Mouse (Mus musculus) cortical plate, adult 2 months (tissue): ENCODE results near the gene Bricd5. TPM values are rescaled to one million over a fixed set of nuclear protein-coding genes. Genes with fewer than 3 reads are reported as not detected.
"Not testable (repeated sequence)": the region's sequence is repeated elsewhere in the genome, so short reads cannot be mapped to it uniquely, and the experiment has no call there.

Experiments used
- H3K27ac ChIP-seq: fragments of 200-500 bp; 2 replicates; pipeline ENCODE4 v1.5.1; 2012; ENCODE audit warnings: low read length, control low read depth, inconsistent platforms; ENCODE audit not compliant: insufficient read depth
- H3K4me1 ChIP-seq: fragments of 200-500 bp; 2 replicates; pipeline ENCODE4 v1.6.1; 2011; ENCODE audit warnings: low read length; ENCODE audit not compliant: control insufficient read depth, insufficient read depth
- H3K4me3 ChIP-seq: fragments of 200-500 bp; 2 replicates; pipeline ENCODE4 v1.5.1; 2011; ENCODE audit warnings: mild to moderate bottlenecking, low read length, control low read depth; ENCODE audit not compliant: insufficient read depth
- CTCF ChIP-seq: fragments of 200-500 bp; IDR thresholded peaks from 2 replicates; pipeline ENCODE4 v1.5.1; 2011; ENCODE audit warnings: mild to moderate bottlenecking, control low read depth, low read length; ENCODE audit not compliant: insufficient read depth; ENCODE audit errors: extremely low read depth
- POLR2A ChIP-seq: fragments of 200-500 bp; IDR thresholded peaks from 2 replicates; pipeline ENCODE4 v1.6.1; 2011; ENCODE audit warnings: mild to moderate bottlenecking, low read length, control low read depth; ENCODE audit not compliant: insufficient read depth; ENCODE audit errors: extremely low read depth
- polyA plus RNA-seq: library from polyadenylated mRNA; depleted of rRNA; stranded (reverse); fragments of >200 nt; gene quantifications from 2 replicates; pipeline ENCODE4 v1.2.3, GENCODE M21; 2012; rRNA removed

Bricd5 gene
- polyA plus RNA-seq = 1.1 and 1.4 TPM in 2 replicates

- H3K4me3 ChIP-seq = peak within 1 kb of the TSS; percentile 56
- TF ChIP-seq CTCF (no peak), POLR2A (no peak)
Observed at GRCm38 (mm10) chr17:24473612-24474275, at the start of gene Bricd5. Gene Bricd5 (plus strand): TSS chr17:24473884.

DNA sequence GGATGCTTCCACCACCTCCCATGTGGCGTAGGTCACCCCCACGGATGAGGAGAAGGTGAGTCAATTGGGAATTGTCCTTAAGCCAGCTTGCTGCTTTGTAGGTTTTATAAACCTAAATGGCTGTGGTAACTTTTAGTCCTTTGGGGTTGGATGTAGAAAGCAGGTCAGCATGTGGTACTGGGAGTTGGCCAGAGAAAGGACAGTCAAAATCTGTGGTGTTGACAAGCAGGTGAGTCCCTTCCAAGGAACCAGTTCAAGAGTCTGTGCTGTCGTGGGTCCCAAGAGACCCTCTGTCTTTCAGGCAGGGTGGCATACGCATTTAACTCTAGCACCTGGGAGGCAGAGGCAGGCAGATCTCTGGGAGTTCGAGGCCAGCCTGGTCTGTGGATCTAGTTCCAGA is 49.2 kb upstream of the Bricd5 start:
- TF ChIP-seq POLR2A = no peak
- TF ChIP-seq CTCF = no peak
- Histone ChIP-seq H3K4me3 (no peak overlapping the region), H3K4me1 (no peaks in the 10 kb centered on the region), H3K27ac (no peak overlapping the region)

More at GRCm38 (mm10) chr17:24473612-24474275, at the start of gene Bricd5:
- H3K27ac ChIP-seq = peak within 1 kb of the TSS; percentile 95
- H3K4me1 ChIP-seq = peaks cover 15% of the 10 kb centered on the region

GRCm38 (mm10) chr17:24425326-24425725 is 48.4 kb upstream of the Bricd5 start:
- H3K4me1 ChIP-seq, H3K4me3 ChIP-seq: not testable (repeated sequence)

GRCm38 (mm10) chr17:24425905-24426304 is 47.8 kb upstream of the Bricd5 start:
- Histone ChIP-seq H3K4me3 (peak overlapping the region; percentile 49; the same call in 1 of the 2 replicates), H3K27ac (no peak overlapping the region), H3K4me1 (no peaks in the 10 kb centered on the region)
- TF ChIP-seq CTCF (no peak), POLR2A (no peak)

More at GRCm38 (mm10) chr17:24425326-24425725, 48.4 kb upstream of the Bricd5 start:
- H3K27ac ChIP-seq = not testable (repeated sequence)

DNA sequence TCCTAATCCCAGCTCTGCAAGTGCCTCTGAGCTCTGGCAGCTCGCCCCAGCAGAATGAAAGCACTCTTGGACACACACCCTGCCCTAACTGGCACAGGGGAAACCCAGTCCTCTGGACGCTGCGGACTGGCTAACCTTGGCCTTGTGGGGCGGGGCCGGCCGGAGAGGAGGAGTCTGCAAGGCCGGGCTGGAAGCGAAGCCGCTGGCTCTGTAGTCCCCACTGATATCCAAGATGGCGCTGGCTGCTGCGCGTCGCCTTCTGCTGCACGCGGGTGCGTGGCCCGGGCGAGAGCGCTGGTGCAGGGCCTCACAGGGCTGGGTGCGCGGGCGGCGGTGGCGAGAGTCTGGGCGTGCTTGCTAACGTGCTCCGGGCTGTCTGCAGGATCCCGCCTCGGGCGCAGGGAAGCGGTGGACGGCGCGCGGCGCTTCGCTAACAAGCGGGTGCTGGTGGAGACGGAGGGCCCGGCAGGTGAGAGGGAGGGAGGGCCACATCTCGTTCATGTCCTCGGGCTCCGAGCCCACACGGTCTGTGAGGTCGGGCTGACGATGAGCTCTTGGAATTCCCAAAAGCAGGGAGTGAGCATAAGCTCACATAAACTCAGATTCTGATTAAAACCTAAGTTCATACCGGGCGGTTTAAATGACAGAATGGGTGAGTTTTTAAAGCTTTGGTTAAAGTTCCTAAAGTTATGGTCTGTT is 47.1 kb upstream of the Bricd5 start, which contains the start of gene Eci1:
Gene Eci1, plus strand, starts transcription at position 171 of the 699 bp plus-strand sequence.
- Histone ChIP-seq H3K4me1 (no peaks in the 10 kb centered on the region), H3K27ac (peak within 1 kb of the TSS; percentile 90)
- TF ChIP-seq CTCF (no peak), POLR2A (peak; percentile 59; the same call in 1 of the 2 replicates)

GRCm38 (mm10) chr17:24427170-24427557 is 46.5 kb upstream of the Bricd5 start:
- Histone ChIP-seq H3K4me1 (no peaks in the 10 kb centered on the region), H3K27ac (no peak overlapping the region), H3K4me3 (peak overlapping the region; percentile 49)
- TF ChIP-seq POLR2A = no peak
- TF ChIP-seq CTCF = no peak

More for the DNA sequence above, 47.1 kb upstream of the Bricd5 start, which contains the start of gene Eci1:
- H3K4me3 ChIP-seq = peak within 1 kb of the TSS; percentile 49

GRCm38 (mm10) chr17:24429201-24429983 is 44.3 kb upstream of the Bricd5 start:
- H3K27ac ChIP-seq = peak overlapping the region; percentile 52; the same call in 1 of the 2 replicates
- no peaks in the 10 kb centered on the region for H3K4me1 ChIP-seq
- no peak overlapping the region for H3K4me3 ChIP-seq
- TF ChIP-seq POLR2A (peak; percentile 28; the same call in 1 of the 2 replicates), CTCF (no peak)

- Histone ChIP-seq H3K4me3 (no peak overlapping the region), H3K27ac (no peak overlapping the region), H3K4me1 (no peaks in the 10 kb centered on the region)
- TF ChIP-seq POLR2A (no peak), CTCF (peak; percentile 55)
Observed at GRCm38 (mm10) chr17:24437016-24437415, 36.7 kb upstream of the Bricd5 start.

GRCm38 (mm10) chr17:24440377-24440776 is 33.3 kb upstream of the Bricd5 start:
- H3K4me1 ChIP-seq = no peaks in the 10 kb centered on the region
- TF ChIP-seq POLR2A (no peak), CTCF (no peak)
- no peak overlapping the region for H3K27ac ChIP-seq
- no peak overlapping the region for H3K4me3 ChIP-seq
